Mouse (Mus musculus) left cerebral cortex, adult 18-20 months (tissue): ENCODE measurements at regions not wholly inside any gene's neighbourhood (a gene's known extent, or its start where the extent isn't known, plus 50 kb on each side); places are given as distances from the start of the nearest gene placed in this dataset.

Experiments used
- DNase-seq, 2 experiments: peaks; one replicate each; pipeline ENCODE4 v3.0.0; 2021 to 2022; ENCODE audit warnings: low spot score in 2 of 2, mixed read lengths in 1 of 2

DNA sequence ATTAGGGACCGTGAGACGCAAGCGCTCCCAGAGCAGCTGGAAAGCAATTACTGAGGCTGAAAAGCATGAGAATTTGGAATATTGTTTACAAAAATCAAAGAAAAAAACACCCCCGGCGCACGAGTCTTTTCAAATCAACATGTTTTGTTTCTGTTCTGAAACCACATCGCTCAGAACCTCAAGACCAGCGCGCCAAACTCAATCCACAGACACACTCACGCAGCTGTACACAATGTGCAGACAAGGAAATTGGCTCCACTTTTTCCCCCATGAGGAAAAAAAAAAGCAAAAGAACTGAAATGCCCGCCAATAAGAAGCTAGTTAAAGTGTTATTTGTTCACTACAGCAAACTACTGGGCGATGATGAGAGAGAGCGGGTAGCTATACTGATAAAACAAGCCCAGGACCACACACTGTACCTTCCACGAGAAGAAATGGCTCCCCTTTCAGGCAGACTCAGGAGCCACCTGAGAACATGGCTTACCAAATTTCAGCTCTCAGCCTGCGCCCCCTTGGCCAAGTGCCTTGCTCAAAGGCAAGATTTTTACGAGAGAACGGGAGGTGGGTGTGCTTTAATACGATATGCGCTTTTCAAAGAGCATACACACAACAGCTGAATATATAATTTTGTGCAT is 222.5 kb upstream of the Akirin2 start:
- no peak for DNase-seq

- peak; percentile 39 to 53 for DNase-seq
Observed at GRCm38 (mm10) chr4:34336971-34337797, 213.6 kb upstream of the Akirin2 start.

DNA sequence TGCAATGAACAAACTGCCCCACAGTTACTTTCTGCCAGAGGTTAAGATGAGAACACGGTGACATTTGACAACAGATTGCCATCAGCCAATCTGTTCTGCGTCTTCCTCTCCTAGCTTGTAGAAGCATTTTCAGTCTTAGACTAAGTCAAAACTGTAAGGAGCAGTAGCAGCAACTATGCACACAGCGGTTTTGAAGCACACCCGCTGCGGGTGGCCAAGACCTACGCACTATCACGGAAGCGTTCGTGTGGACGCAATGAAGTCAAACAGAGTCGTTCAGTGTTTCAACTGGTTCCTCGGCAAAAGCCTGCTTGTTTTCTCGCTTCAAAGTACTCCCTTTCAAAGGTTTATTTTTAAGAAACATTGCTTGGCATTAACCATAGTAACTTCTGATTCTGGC is 212.9 kb upstream of the Akirin2 start:
- DNase-seq: no peak

GRCm38 (mm10) chr4:34340057-34340456 is 210.7 kb upstream of the Akirin2 start:
- no peak for DNase-seq

DNA sequence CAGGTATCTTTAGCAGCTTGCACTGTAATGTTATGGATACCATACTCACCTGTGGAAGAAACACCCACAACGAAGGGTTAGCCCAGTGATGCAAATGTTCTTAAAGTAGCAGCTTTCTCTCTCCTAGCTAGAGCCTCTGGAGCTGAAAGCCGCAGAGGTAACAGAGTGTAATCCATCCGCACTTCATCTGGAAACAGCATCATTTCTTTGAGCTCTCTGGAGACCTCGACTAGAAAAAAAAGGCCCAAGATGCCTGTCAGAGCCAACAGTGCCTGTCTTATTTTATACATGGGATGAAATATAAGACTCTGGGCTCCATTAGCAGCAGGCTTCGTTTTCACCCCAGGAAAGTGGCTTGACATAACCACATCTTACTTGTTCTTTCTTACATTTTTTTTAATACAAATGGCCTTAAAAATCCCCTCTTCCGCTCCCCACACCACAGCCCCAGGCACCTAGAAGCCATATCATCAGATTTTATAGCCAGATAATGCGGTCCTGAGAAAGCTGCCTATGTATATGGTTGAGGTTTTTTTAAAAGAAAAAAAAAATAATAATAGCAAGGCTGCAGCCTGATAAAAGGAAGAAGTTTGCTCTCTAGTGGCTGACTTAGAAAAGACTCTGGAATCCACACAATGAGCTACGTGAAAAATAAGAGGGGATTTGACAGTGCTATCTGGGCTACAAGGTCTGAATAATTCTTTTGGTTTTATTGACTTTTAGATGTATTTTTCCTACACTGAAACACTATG is 179.3 kb upstream of the Akirin2 start:
- DNase-seq: peak in 1 of 2 experiments; percentile 5

- no peak for DNase-seq
Observed at GRCm38 (mm10) chr4:34386338-34386967, 164.3 kb upstream of the Akirin2 start.

- no peak for DNase-seq
Observed at GRCm38 (mm10) chr4:34391499-34391898, 159.2 kb upstream of the Akirin2 start.

GRCm38 (mm10) chr4:34403061-34403460 is 147.7 kb upstream of the Akirin2 start:
- DNase-seq: no peak

- DNase-seq: no peak
Observed at GRCm38 (mm10) chr4:34407181-34407580, 143.6 kb upstream of the Akirin2 start.

DNA sequence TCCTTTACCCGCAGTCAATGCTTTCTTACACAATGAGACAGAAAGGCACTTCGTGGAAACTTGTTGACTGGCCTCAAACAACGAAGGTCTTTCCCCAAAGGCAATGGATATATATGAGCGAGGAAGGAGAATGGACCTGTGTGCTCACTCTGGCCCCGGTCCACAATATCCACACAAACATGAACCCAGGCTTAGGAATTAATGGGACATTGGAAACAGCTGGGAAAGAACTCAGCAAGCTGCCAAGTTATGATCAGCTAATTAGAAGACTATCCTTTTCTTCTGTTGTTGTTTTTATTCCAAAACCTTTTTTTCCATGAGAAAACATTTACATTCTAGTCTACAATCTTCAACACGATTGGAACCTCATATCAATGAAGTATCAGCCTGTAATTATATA is 129.8 kb upstream of the Akirin2 start:
- DNase-seq: no peak

DNA sequence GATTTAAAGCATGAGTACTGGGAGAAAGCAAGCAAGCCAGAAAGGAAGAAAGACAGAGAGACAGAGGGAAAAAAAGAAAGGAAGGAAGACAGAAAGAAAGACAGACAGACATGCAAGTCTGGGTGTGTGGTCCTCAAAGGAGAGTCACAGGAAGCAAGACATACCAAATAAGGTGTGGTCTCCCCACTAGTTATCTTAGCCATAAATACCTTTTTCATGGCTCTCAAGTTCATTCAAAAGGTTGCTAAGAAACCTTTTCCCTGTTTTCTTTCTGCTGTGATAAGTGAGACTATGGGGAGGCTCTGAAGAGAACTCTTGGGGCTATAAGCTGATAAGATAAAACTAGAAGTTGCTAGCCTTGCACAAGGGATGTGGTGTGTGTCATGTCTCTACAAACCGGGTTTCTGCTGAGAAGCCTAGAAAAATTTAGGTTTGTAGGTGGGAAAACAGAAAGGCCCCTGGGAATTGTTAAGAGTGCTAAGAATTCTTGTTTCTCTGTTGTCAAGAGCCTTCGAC is 126.5 kb upstream of the Akirin2 start:
- DNase-seq: no peak

- DNase-seq: no peak
Observed at GRCm38 (mm10) chr4:34429003-34429402, 121.7 kb upstream of the Akirin2 start.

DNA sequence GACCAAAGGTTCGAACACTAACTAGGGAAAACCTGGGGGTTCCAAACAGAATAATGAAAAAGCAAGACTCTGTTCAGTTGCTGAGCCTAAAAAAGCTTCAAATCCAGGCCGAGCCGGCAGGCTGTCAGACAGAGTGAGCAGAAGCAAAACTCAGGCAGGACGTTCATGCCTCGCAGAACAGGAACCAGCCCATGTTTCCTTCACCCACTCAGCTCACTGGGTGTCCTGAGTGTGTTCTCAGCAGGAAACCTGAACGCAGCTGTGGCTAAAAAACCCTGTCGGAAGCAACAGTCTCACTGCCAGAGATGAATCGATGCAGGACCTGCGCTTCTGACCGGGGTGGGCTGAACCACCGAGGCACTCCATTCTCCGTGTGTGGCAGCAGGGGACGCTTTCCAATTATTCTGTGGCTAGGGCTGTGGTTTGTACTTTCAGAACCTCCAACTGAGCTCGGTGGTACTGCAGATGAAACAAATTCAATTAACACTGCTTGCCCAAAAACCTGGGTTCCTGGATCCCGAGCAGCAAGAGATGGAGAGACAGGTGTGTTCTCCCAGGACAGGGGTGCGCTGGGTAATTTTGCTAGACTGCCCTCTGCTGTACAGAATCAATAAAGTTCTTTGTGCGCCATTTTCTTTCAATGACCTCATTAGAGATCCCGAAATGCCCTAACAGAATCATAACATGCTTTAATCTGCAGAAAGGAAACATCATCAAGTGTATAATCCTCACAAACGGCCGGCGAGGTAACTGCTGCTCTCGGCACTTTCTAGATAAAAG is 121.1 kb upstream of the Akirin2 start:
- DNase-seq: peak in 1 of 2 experiments; percentile 2

DNA sequence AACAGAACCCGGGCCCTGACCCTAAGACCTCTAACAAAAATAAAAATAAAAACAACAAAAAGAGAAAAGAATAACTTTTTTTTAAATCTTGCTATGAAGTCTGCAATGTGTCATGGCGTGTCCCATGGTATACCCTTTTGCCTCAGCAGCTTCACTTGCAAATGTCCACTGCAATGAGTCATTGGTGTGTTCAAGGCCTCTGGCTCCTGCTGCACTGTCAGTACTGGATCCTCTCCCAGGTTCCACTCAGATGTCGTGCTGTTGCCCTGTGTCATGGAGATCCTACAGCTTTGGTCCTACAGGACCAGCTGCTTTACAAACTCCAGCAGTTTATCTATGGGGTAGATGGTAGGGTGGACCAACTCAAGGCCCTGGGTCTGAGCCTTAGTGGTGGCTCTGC is 113.4 kb upstream of the Akirin2 start:
- DNase-seq: no peak

GRCm38 (mm10) chr4:34449582-34449981 is 101.2 kb upstream of the Akirin2 start:
- no peak for DNase-seq

DNA sequence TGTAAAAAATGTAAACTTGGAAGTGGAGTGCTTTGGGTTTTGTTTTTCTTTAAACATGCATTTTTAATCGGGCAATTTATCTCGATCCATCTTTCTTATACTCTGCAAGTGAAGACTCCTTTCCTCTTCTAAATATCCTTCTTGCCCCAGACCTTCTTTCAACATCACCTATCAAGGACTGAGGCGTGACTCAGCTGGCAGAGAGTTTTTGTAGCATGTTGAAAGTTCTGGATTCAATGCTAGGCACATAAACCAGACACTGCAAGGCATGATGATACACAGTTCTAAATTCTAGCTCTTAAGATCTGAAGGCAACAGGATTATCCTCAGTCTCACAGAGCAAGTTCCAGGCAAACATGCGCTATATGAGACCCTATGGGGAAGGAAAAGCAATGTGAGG is 88.1 kb upstream of the Akirin2 start:
- DNase-seq: no peak

DNA sequence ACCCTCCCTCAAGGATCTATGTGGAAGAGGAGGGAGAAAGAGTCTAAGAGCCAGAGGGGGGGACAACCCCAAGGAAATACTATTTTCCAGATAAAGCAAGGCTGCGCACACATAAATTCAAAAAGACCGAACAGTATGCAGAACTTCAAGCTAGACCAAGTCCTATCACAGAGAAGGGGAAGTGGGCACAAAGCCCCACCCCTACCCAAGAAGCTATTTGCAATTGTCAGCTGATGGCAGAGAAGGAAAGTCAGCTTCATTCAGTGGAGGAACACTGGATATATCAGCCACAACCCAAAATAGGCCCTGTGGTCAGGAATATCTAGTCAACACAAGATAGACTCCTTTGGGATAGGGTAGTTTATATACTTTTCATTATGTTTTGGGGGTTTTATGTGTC is 84.9 kb upstream of the Akirin2 start:
- no peak for DNase-seq

GRCm38 (mm10) chr4:34466309-34466708 is 84.4 kb upstream of the Akirin2 start:
- no peak for DNase-seq

- DNase-seq: no peak
Observed at GRCm38 (mm10) chr4:34468096-34468495, 82.6 kb upstream of the Akirin2 start.

DNA sequence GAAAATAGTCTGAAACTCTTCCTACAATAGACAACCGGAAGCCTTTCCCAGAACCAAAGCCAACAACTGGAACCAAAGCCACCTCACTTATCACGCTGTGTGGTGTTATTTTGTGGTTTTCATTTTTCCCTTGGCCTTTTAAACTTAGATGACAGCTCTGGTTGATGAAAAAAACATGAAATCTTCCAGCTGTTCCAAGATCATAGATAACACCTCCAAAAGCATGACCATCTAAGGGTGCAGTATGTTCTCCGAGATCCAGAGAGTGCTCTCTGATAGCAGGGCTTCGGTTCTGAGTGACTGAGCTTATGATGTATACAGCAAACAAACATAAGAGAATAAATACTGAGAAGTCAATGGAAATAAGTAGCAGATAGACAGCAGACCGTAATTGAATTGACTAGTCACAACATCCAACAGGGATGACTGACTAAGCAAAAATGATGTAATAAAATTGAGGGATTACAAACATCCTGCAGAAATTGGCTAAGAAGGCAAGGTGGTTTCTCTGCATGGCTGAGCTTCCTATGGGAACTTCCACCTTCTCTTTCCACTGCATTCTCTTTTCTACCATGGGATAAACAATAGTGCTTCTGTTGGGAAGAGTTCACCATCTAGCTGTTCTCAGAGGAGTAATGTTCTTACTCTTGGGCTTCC is 74.8 kb upstream of the Akirin2 start:
- DNase-seq: no peak
